Mouse (Mus musculus) stomach, embryonic 14.5 days (tissue): ENCODE data around the gene Gpr142. TPM values are rescaled to one million over a fixed set of nuclear protein-coding genes. Genes with fewer than 3 reads are reported as not detected.

Experiments
- ATAC-seq: fragments of 200-750 bp; cut with Nextera tagmentation; 2 replicates; pipeline ENCODE4 v1.8.0; 2017; ENCODE audit warnings: low read depth, moderate TSS enrichment; ENCODE audit not compliant: insufficient number of reproducible peaks, insufficient read depth, low FRiP score
- H3K27ac ChIP-seq: fragments of 300-500 bp; sonication (generic); 2 replicates; pipeline ENCODE4 v1.5.1; 2014; ENCODE audit warnings: mild to moderate bottlenecking, low read length, moderate library complexity, mixed read lengths
- H3K27me3 ChIP-seq: fragments of 300-500 bp; sonication (generic); 2 replicates; pipeline ENCODE4 v1.6.1; 2014; ENCODE audit warnings: low read length, control low read depth, mixed read lengths; ENCODE audit not compliant: control insufficient read depth, insufficient read depth
- H3K36me3 ChIP-seq: fragments of 300-500 bp; sonication (generic); 2 replicates; pipeline ENCODE4 v1.6.1; 2014; ENCODE audit warnings: mild to moderate bottlenecking, control low read depth, low read length, moderate library complexity, mixed read lengths; ENCODE audit not compliant: control insufficient read depth, insufficient read depth
- H3K4me1 ChIP-seq: fragments of 300-500 bp; sonication (generic); 2 replicates; pipeline ENCODE4 v1.6.1; 2014; ENCODE audit warnings: low read length, control low read depth, mixed read lengths; ENCODE audit not compliant: control insufficient read depth, insufficient read depth
- H3K4me2 ChIP-seq: fragments of 300-500 bp; sonication (generic); replicated peaks from 2 replicates; pipeline ENCODE4 v1.6.1; 2014; ENCODE audit warnings: low read depth, low read length, control low read depth
- H3K4me3 ChIP-seq: fragments of 300-500 bp; sonication (generic); 2 replicates; pipeline ENCODE4 v1.5.1; 2014; ENCODE audit warnings: low read depth, low read length, control low read depth
- H3K9ac ChIP-seq: fragments of 300-500 bp; sonication (generic); replicated peaks from 2 replicates; pipeline ENCODE4 v1.6.1; 2014; ENCODE audit warnings: low read depth, mild to moderate bottlenecking, control low read depth, low read length, moderate library complexity, mixed read lengths
- H3K9me3 ChIP-seq: fragments of 300-500 bp; sonication (generic); 2 replicates; pipeline ENCODE4 v1.6.1; 2016; ENCODE audit warnings: low read depth, low read length, control low read depth; ENCODE audit not compliant: control insufficient read depth
- WGBS: fragments of 180-500 bp; shearing (Covaris S2); extraction: QIAGEN DNeasy Blood & Tissue Kit; methylation state at CpG from one replicate; pipeline ENCODE4 v1.1.7; 2014; 5-methylcytosine and 5-hydroxymethylcytosine counted together
- polyA plus RNA-seq: library from polyadenylated mRNA; unstranded; fragments of >200 nt; fragmentation: Nextera tagmentation; extraction: Ambion mirVana; gene quantifications from 2 replicates; pipeline ENCODE4 v1.2.1, GENCODE M21; 2014

Gpr142 gene
- polyA plus RNA-seq, 1 experiment from 2014 or later, result 0.23 TPM

GRCm38 (mm10) chr11:114819110-114819509, 20.4 kb downstream of the Gpr142 start:
- Histone ChIP-seq H3K36me3 (no peaks in the 10 kb centered on the region), H3K4me1 (peaks cover 15% of the 10 kb centered on the region), H3K27ac (no peak overlapping the region), H3K27me3 (no peaks in the 10 kb centered on the region), H3K9me3 (no peaks in the 10 kb centered on the region), H3K9ac (no peak overlapping the region), H3K4me2 (no peak overlapping the region), H3K4me3 (no peak overlapping the region)
- WGBS, result 34% methylated on average over 2 of the region's 2 CpGs
- ATAC-seq, result no peak

GRCm38 (mm10) chr11:114820444-114820843, 21.7 kb downstream of the Gpr142 start:
- Histone ChIP-seq H3K27me3 (no peaks in the 10 kb centered on the region), H3K9ac (no peak overlapping the region), H3K4me3 (no peak overlapping the region), H3K4me1 (peaks cover 15% of the 10 kb centered on the region), H3K4me2 (no peak overlapping the region), H3K27ac (no peak overlapping the region), H3K36me3 (no peaks in the 10 kb centered on the region), H3K9me3 (no peaks in the 10 kb centered on the region)
- WGBS, result 37% methylated on average over 3 of the region's 3 CpGs
- ATAC-seq, result no peak

DNA sequence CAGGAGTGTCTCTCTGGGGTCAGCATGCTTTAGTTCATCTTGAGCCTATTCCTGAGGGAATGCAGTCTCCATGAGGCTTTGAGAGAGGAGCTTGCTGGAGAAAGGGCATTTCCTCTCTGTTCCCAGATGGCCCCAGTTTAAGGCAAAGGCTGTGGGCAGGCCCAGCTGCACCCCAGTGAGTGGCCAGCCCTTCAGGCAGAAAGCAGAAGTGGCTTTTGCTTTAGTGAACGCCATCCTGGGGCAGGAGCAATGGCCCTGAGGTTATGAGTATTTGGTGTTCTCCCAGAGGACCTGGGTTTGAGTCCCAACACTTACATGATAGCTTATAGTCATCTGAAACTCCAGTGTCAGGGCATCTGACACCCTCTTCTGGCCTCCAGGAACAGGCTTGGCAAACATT, 22.6 kb downstream of the Gpr142 start:
- 69% methylated on average over 1 of the region's 1 CpGs for WGBS
- no peak for ATAC-seq
- Histone ChIP-seq H3K27ac (no peak overlapping the region), H3K9ac (no peak overlapping the region), H3K27me3 (no peaks in the 10 kb centered on the region), H3K4me3 (no peak overlapping the region), H3K9me3 (no peaks in the 10 kb centered on the region), H3K4me1 (peaks cover 15% of the 10 kb centered on the region), H3K36me3 (no peaks in the 10 kb centered on the region), H3K4me2 (no peak overlapping the region)

- WGBS, result 35% methylated on average over 12 of the region's 12 CpGs
- H3K9me3 ChIP-seq, result no peaks in the 10 kb centered on the region
- H3K27ac ChIP-seq, result no peak overlapping the region
- no peak overlapping the region for H3K4me3 ChIP-seq
- H3K27me3 ChIP-seq, result no peaks in the 10 kb centered on the region
- H3K4me1 ChIP-seq, result peaks cover 15% of the 10 kb centered on the region
- H3K36me3 ChIP-seq, result no peaks in the 10 kb centered on the region
- H3K4me2 ChIP-seq, result no peak overlapping the region
- H3K9ac ChIP-seq, result no peak overlapping the region
- ATAC-seq, result no peak
Observed at GRCm38 (mm10) chr11:114822727-114823126, 24.0 kb downstream of the Gpr142 start.

DNA sequence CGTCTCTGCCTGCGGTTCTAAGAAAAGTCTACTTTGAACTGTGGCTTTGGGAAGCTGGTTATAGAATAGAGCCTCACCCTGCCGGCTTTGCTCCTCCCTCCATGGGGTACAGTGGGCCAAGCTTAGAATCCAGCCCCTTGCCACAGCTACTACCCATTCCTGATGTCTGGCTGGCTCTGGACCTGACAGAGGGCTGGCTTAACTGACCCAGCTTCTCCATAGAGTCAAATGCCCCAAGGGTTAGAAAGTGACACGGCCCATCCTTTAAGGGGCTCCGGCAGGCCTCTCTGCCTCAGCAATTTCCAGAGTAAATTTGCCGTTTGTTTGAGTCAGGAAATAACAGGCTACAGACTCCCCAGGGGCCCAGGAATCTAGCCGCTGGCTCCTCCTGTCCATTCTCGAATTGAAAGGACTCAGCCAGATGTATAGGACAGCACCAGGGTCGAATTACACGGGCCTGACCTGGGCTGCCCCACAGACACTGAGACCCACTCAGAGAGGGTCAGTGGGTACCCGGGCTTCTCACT, 24.5 kb downstream of the Gpr142 start:
- ATAC-seq, result no peak
- 6% methylated on average over 11 of the region's 11 CpGs for WGBS
- H3K27ac ChIP-seq, result no peak overlapping the region

DNA sequence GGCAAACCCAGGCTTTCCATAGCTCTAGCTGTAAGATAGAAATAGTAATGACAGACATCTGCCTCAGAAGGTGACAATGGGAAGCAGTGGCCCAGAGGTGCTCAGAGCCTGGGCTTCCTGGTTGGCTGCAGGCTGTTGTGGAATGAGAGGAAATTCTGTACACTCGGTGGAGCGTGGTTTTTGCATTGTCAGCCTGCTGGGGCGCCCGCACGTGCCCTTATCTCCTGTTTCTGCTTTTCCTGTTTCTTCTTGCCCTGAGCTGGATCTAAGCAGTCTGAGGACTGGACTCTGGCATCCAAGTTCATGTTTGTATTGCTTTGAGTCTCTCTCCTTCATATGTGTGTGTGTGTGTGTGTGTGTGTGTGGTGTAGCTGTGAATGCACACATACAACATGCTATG, 28.0 kb downstream of the Gpr142 start:
- Histone ChIP-seq H3K27ac (no peak overlapping the region; the same call in 1 of the 2 replicates), H3K36me3 (no peaks in the 10 kb centered on the region), H3K4me2 (no peak overlapping the region), H3K9ac (no peak overlapping the region), H3K4me3 (no peak overlapping the region), H3K27me3 (no peaks in the 10 kb centered on the region), H3K9me3 (no peaks in the 10 kb centered on the region), H3K4me1 (peaks cover 26% of the 10 kb centered on the region)
- no peak for ATAC-seq
- 41% methylated on average over 5 of the region's 5 CpGs for WGBS

More for the DNA sequence above, 24.5 kb downstream of the Gpr142 start:
- Histone ChIP-seq H3K9me3 (no peaks in the 10 kb centered on the region), H3K4me1 (peaks cover 15% of the 10 kb centered on the region), H3K36me3 (no peaks in the 10 kb centered on the region), H3K4me2 (no peak overlapping the region), H3K9ac (no peak overlapping the region; the same call in 1 of the 2 replicates), H3K27me3 (no peaks in the 10 kb centered on the region), H3K4me3 (no peak overlapping the region)

GRCm38 (mm10) chr11:114829499-114830432, 31.0 kb downstream of the Gpr142 start:
- Histone ChIP-seq H3K4me3 (peak overlapping the region; percentile 15), H3K4me1 (peaks cover 14% of the 10 kb centered on the region), H3K27me3 (no peaks in the 10 kb centered on the region), H3K36me3 (no peaks in the 10 kb centered on the region), H3K27ac (peak overlapping the region; percentile 89), H3K9ac (peak overlapping the region; percentile 18; the same call in 1 of the 2 replicates), H3K4me2 (peak overlapping the region; percentile 68), H3K9me3 (no peaks in the 10 kb centered on the region)
- ATAC-seq, result peak; percentile 81
- WGBS, result 4% methylated on average over 24 of the region's 24 CpGs

DNA sequence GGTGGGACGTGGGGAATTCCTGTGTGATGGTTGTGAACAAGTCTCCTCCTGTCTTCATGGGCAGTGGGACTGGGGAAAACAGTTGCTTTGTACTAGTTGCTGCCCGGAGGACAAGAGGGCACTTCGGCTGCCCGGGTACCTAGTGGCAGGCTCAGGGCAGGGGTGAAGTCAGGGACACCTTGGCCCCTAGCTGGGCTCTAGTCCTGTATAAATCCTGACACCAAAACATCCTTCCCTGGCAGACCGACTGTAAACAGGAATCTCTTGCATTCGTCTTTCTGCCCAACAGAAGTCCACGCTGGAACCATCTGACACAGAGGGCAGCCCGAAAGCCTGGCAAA, 31.7 kb downstream of the Gpr142 start:
- ATAC-seq, result peak; percentile 5; the same call in 1 of the 2 replicates
- WGBS, result 13% methylated on average over 8 of the region's 8 CpGs
- H3K4me1 ChIP-seq, result peaks cover 14% of the 10 kb centered on the region

More for the DNA sequence above, 31.7 kb downstream of the Gpr142 start:
- H3K4me3 ChIP-seq, result 0 out of 2 replicates have a peak overlapping the region, but pooled peaks have one; percentile 15
- peak overlapping the region; percentile 89 for H3K27ac ChIP-seq
- H3K9me3 ChIP-seq, result no peaks in the 10 kb centered on the region
- H3K4me2 ChIP-seq, result peak overlapping the region; percentile 68
- H3K36me3 ChIP-seq, result no peaks in the 10 kb centered on the region
- H3K27me3 ChIP-seq, result no peaks in the 10 kb centered on the region
- H3K9ac ChIP-seq, result no peak overlapping the region
